Mouse (Mus musculus) brain, embryonic 14.5 days (tissue): ENCODE data around the gene Lamp5.

ENCODE experiments used
- CTCF ChIP-seq: fragments of 200-500 bp; IDR thresholded peaks from 2 replicates; pipeline ENCODE4 v1.5.1; 2012; ENCODE audit warnings: inconsistent platforms, mild to moderate bottlenecking, moderate library complexity, borderline replicate concordance; ENCODE audit not compliant: insufficient read depth, insufficient read length; ENCODE audit errors: extremely low read depth
- POLR2A ChIP-seq: fragments of 200-500 bp; IDR thresholded peaks from 2 replicates; pipeline ENCODE4 v1.6.1; 2012; ENCODE audit warnings: mild to moderate bottlenecking, inconsistent platforms, borderline replicate concordance; ENCODE audit not compliant: poor library complexity, insufficient read depth, insufficient read length, severe bottlenecking; ENCODE audit errors: extremely low read depth

- TF ChIP-seq CTCF = no peak
- TF ChIP-seq POLR2A = no peak
Measured at GRCm38 (mm10) chr2:136051688-136052289, at the start of gene Lamp5.
